Mouse (Mus musculus): ENCODE data around the gene Clic5.

The Clic5 gene

DNA sequence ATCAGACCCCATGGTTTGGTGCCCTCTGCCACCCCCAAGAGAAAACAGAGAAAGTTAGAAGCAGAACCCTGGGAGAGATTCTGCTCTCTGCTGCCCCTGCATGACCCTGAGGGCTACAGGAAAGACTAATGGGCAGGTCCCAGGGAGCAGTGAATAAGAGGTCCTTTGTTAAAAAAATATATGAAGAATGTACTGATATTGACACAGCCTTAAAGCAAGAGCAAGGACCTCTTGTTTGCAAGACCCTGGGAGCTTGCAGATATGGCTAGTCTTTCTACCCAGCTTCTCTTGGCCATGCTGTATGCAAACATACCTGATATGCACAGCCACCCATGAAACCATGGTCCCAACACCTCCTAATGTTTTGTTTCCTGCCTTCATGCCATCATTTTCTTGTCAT, 86.4 kb downstream of the Clic5 start:
- no peak for DNase-seq

DNA sequence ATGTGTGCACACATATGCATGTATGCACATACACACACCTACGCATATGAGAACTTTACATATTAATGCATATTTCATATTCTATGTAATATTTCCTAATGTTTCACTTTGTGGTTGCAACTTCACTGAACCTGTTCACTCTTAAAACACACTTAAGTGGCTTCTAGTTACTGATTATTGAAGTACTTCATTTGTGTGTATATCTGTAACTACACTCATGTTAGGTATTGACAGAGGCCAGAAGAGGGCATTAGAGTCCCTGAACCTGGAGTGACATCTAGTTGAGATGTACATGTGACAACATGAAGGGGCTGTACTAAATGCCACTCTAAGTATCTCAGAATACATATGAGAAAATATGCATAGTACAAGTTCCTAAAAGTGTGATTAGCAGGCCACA, 99.9 kb downstream of the Clic5 start:
- no peak for DNase-seq

DNA sequence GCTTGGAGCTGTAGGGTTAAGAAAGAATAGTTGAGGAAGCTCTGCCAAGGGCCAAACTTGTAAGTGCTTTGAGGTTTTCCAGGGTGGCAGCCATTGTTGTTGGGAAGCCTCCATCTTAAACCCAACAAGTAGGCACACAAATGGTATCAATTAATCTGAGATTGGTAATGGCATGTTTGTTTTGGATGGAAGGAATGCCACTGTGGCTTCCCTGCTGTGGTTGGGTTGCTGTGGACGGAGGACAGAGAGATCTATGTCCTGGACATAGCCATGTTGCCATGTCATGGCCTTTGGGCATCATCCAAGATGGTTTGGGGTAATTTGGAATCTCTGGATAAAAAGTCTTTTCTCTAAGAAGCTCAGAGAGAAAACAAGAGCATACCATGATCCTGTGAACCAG, 108.8 kb downstream of the Clic5 start:
- no peak for DNase-seq

DNA sequence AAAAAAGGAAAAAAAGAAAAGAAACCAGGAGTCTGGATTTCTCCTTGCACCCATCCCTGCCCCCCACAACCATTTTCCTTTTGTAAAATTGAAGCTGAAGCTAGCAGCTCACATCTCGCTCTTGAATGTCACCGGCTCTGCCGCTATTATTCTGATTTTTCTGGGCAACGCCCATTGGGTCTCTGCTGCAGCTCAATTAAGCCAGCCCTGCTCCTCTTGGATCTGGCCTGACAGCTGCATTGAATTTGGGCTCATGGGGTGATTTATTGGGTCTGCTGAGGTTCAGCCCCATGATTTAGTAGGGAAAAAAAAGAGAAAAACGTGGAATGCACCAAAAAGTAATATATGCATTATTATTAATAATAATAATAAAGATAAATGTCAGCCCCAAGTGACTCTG, 111.9 kb downstream of the Clic5 start:
- DNase-seq, result no peak

DNA sequence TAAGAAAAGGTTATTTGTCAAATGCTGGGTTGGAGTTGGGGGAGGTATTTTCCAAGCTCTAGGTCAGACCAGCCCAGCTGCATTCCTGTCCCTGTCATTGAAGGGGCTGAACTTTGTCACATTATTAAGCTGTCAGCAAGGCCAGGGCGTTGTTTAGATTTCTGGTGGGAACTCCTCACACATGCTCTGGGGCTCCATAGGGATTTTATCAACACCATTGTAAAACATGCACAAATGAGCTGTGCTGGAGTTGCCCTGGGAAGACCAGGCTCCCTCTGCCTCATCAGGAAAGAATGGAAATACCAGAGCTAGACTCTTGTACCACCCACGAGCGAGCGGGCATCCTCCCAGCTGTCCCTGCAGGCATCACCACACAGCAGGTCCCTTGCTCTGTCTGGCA, 112.3 kb downstream of the Clic5 start:
- DNase-seq, result peak; percentile 91

DNA sequence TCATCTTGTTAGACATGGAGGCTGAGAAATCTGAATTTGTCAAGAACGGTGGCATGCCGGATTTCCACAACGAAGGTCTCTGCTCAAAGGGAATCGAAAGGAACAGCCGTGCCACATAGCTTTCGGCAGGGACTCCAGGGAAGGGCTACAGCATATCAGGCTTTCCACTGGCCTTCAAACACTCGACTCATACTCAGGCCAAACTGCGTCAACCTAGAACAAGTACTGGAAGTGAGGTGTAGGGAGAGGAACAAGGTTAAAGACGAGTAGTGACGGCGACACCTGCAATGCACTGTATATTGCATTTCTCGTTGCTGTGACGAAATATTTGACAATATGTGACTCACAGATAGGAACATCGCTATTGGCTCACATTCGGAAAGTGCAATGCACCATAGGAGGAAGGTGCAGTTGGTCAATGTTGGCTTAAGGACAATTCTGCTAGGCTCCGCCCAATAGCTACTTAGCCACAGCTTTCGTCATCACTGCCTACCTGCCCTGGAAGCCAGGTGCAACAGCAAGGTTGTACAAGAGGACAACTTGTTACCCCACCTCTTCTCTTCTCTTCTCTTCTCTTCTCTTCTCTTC, 112.9 kb downstream of the Clic5 start:
- DNase-seq, result no peak

DNA sequence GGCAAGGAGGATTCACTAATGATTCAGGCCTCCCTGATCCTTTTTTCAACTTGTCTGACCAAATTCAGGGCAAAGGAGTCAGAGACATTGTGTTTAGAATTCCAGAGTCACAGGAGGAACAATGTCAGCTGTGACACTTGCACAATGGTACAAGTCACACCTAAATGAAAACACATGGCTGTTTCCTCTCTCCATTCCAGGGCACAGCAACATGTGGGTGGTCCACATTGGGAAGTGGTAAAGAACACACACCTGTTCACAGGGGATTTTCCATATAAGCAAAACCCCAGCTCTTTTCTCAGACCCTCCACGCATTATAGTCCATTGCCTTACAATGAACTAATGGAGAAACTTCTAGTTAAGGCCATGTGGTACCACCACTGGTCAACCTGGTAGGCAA, 115.7 kb downstream of the Clic5 start:
- DNase-seq, result no peak

DNA sequence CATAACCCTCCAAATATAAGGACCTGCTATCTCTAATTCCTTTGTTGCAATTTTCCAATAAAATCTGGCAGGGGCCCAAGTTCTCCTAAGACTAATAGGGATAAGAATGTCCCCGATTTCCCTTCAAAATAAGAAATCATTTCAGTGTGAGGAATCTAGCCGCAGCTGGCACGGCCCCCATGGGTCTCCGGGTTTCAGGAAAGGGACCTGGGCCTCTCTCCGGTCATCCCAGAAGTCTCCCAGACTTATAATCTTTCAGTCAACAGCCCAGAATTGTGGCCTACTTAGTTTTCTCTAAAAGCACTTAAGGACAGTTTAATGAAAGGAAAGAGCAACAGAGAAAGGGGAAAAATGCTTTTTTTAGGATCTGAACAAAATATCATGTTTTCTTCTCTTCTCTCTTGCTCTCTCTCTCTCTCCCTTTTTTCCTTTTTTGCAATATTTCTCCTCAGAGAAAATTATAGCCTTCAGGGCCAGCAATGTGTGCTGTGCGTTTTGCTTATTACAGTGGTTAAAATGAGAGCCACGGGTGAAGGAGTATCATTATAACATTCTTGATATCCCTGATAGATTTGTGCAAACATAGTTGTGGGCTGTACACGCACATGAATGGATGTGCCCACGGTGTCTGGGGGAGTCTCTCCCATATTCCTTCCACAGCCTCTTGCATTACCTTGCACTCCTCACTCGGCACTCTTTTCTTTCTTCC, 121.7 kb downstream of the Clic5 start:
- no peak for DNase-seq

DNA sequence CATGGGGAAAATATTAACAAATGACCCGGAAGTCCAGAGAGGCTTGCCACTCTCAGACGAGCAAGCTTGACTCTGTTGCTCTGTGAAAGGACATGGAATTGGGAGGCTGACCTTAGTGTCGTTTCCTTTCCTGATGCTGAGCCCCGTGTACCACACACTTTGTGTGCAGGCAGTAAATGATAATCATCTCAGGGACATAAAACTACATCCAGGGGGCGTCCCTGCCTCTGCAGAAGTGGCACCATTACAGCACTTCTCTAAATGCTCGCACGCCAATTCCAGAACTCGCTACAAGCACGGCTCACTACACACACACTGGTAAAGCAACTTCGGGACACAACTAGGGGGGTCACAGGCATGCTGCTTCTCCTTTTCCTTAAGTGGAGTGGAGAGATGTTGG, 136.9 kb downstream of the Clic5 start:
- peak; percentile 64 for DNase-seq

DNA sequence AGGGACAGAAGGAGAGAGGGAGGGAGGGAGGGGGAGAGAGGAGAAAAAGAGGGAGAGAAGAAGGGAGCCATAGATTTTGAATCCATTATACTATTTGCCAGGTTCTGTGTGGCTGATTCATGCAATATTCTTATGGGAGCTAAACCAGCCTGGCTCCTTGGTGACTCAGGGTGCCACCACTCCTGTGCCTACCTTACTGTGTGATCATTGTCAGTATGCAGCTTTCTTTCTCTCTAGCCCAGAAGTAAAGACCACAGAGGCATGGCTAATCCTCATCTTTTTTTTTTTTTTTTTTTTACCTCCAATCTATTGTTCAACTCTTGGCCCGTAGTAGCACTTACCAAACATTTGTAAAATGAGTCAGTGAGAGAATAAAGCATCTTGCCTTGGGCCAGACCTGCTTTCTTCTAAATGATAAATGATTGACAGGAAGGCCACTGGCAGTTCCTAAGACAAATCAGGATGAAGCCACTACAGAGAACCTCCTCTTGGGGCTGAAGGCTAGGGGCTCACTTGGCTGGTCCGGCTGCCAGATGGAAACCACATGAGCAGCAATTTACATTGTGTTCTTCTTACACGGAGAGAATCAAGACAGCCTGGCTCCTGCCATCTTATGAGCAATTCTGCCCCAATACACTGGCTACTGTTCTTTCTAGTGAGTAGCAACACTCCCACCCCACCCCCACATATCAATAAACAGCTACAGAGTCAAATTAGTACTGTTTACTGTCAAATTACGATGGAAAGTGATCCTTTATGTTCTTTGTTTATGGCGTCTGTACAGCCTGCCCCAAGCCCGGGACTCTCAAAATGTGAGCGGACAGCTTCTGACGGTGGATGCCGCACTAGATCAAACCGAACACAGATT, 139.1 kb downstream of the Clic5 start:
- DNase-seq, result peak; percentile 10

DNA sequence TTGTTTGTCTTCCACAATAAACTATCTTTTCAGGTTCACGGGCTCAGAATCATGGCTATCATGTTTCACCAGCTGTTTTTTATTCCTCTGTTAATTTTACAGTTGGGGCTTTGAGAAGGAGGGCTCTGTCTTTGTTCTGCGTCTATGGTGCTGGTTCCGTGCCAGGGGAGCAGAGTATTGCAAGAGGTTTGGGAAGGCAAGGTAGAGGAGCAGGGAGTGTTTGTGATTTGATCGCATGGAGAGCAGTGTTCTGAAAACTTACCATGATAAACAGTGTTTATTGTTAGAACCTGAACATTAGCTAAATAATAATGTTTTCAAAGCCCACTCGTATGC, 139.7 kb downstream of the Clic5 start:
- DNase-seq, result peak; percentile 46
